Mouse (Mus musculus) megakaryocyte, adult 5-6 weeks (primary cell): ENCODE data around the gene Mcrip2. TPM values are rescaled to one million over a fixed set of nuclear protein-coding genes. Genes with fewer than 3 reads are reported as not detected.

Experiments used
- ATAC-seq: 2 replicates; pipeline ENCODE4 v1.8.0; 2016; ENCODE audit warnings: mild to moderate bottlenecking, inconsistent platforms; ENCODE audit not compliant: poor library complexity, severe bottlenecking
- total RNA-seq, 2 experiments: library from RNA; stranded (forward) in 1 of 2; stranded (reverse) in 1 of 2; fragments of 153-499, 151-499 nt in 1 of 2; fragments of 221-1000, 200-1000 nt in 1 of 2; gene quantifications; 2 replicates each; pipeline versions ENCODE4 v1.2.3 to v1.2.4; 2015 to 2017

The Mcrip2 gene
- total RNA-seq, 2 experiments from 2014 or later: 3.1 to 3.5 TPM

GRCm38 (mm10) chr17:25866172-25866571, 2.4 kb downstream of the Mcrip2 start:
- ATAC-seq: no peak

GRCm38 (mm10) chr17:25865288-25865687, 3.3 kb downstream of the Mcrip2 start:
- no peak for ATAC-seq

DNA sequence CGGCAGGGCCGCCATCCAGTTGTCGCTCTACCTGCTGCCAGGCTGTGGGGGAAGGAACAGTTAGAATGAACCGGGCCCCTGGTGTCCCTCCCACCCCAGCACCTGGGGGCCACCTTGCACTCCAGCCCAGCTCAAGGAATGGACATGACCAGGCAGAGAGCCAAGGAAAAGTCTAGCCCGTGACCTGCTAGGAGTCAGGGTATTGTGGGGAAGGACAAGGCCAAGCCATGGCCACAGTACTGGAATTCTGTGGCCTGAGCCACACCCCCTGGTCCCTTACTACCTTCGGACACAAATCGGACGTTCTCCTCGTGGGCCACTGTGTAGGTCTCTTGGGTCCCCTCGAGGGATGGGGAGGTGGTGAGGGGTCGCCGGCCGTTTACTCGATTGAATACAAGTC, 4.3 kb downstream of the Mcrip2 start:
- no peak for ATAC-seq

DNA sequence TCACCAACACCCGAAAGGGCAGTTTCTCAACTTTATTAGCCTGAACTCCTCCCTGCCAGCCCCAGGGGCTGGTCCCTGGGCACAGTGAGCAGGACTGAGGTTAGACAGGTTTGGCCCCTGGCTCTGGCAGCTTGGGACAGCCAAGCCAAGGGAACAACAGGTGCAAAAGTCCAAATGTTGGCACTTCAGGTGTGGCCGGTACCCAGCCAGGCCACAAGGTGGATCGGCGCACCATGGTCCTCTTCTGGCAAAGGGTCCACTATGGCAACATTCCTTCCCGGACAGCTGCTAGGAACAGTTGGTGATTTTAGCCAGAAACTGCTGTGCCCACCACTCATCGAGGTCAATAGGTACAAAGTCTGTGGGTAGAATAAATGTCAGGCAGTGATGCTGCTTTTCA, 4.9 kb downstream of the Mcrip2 start:
- ATAC-seq: no peak

DNA sequence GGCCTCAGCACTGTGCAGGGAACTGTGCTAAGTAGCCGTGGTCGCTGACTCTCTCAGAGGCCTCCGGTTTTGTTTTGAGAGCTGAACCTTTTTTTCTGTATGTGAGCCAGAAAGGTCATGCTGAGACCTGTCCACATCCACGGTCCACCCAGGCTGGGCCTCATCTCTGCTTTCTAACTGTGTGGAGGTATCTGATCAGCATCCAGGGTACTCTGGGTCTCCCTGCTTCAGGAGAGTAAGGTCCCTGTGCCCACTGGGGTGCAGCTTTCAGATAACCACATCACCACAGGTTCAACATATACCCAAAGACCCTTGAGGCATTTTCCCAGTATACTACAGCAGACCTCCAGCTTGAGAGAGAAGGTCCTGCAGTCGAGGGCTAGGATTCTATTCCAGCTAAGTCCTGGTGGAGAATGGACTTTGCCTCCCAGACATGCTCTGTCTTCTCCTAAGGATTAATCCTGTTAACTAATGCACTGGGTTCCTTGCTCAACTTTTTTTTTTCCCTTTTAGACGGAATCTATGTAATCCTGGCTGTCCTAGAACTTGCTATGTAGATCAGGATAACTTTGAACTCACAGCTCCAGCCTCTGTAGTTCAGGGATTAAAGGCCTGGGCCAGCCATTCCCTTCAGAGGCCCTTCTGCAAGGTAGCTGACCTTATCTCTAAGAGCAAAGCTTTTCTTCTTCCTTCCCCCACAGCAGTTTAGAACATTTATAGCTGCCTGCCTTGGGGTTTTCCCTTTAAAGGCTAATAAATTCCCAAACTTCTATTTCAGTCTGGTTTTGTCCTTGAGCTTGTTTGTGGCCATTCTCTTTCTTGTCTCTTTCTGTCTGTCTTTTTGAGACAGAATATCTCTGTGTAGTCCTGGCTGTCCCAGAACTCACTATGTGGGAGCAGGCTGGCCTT, 6.6 kb downstream of the Mcrip2 start:
- no peak for ATAC-seq

- ATAC-seq: peak; percentile 100
Observed at GRCm38 (mm10) chr17:25860832-25861703, 7.5 kb downstream of the Mcrip2 start, which contains the start of gene Wdr90. Wdr90 (minus strand) TSS chr17:25861501.

DNA sequence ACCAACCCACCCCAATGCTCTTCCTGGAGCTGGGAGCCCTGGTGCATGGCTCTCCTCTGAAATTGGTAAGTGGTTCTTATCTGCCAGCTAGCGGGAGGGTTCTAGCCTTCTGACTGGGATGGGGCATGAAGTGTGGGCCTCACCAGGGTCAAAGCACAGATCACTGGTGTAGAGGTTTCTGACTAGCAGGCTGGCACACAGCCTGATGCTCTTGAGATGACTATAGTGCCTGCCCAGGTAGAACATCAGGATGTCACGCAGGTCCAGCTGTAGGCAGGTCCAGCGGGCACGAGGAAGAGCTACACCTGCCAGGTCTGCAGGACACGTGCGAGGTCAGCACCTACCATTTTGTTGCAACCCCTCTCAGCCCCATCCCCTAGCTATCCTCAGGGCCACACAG, 8.3 kb downstream of the Mcrip2 start:
- no peak for ATAC-seq

- ATAC-seq: peak; percentile 99
Observed at GRCm38 (mm10) chr17:25844396-25844901, 24.1 kb downstream of the Mcrip2 start, which contains the start of gene Rhot2. Rhot2 (minus strand) TSS chr17:25844851.

- peak; percentile 16; the same call in 1 of the 2 replicates for ATAC-seq
Observed at GRCm38 (mm10) chr17:25843636-25844395, 24.7 kb downstream of the Mcrip2 start.

DNA sequence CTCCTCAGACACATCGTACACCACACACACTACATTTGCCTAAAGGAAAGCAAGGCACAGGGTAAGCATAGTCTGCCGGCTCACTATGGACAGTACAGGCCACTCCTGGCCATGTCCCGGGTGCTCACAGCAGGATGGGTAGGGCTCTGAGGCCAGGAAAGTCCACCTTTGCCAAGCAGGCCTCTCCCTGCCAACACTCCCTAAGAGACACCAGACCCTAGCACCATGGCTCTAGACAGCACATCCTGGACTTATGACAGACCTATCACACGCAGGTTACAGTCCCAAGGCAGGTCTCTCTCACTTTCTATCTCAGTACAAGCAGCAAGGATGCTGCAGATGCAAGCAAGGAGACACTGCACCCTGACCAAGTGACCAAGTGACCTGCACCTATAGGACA, 25.4 kb downstream of the Mcrip2 start:
- no peak for ATAC-seq

GRCm38 (mm10) chr17:25842509-25842908, 26.1 kb downstream of the Mcrip2 start:
- no peak for ATAC-seq

DNA sequence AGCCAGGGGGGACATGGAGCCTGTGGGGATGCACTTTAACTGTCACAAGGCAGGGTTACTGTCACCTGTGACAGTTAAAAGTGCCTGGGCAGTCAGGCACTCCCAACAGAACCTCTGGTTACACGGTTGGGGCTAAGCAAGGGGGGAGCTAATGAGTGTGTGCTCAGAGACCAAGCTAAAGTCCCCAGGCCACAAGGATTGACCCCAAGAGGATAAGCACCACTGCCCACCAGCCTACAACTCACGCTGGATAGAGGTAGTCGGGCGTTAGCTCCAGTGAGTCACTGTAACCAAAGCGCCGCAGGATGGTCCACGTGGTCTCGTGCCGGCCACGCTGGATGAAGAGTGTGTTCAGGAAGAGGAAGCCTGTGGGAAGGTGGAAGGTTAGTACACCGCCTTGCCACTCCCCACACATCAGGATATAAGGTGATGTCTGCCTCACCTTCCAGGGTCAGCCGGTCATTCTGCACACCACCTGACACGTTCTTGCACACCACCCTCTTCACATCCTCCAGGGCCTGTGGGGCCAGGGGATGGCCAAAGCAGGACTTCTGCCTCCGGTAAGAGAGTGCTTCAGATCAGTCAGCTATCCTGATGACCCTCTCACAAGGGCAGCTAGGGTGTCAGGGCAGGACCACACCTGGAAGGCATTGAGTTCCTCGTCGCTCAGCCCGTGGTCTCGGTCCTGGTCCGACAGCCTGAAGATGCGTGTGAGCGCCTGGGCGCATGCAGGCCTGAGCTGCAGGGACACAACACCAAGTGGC, 27.3 kb downstream of the Mcrip2 start, which contains the start of gene Gm20683:
Gene Gm20683 (minus strand): TSS at position 647 of the 764 bp plus-strand sequence.
- ATAC-seq: no peak

DNA sequence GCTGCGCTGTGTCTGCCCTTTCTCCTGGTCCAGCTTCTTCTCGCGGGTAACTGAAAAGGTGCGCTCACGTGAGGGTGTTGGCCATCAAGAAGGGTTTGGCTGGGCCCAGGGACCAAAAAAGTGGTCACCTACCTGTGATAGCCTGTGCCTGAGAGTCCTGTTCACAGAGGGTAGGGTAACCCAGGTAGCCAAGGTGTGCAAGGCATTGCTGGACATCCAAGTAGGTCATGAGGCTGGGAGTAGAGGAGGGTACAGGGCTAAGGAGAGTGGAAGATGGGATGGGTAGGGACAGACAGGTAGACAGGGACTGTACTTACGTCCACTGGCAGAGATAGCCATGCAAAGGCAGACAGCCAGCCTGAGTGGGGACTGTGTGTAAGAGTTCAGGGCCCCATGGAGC, 28.0 kb downstream of the Mcrip2 start:
- no peak for ATAC-seq

DNA sequence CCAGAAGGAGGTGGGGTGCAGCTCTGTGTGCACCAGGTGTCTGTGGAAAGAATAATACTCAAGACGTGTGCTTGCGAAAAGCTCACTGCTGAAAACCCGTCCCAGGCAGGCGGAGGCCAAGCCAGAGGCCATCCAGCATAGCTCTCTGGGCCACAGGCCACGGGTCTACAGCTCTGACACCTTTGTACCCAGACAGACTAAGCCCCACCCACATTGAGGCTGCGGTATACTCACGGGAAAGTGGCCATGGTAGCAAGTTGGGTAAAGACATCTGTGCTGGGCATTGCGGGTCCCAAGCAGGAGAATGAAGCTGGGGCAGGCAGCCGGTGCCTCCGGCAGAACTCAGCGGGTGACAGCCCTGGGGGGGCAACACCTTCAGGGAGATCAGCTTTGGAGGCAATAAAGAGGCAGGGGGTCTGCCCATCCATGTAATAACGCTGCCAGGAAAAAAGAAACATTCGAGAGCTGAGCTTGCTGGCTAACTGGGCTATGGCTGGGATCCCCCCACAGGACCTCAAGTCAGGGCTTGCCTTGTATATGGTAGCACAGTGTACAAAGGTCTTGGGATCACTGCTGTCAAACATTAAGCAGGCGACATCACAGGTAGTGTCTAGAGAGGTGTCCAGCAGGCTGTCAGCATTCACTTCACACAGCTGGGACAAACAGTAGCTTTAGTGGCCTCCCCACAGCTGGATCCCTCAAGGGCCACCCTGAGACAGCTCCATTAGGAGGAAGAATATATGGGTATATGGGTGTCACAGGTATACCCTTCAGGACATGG, 28.9 kb downstream of the Mcrip2 start:
- ATAC-seq: no peak

- ATAC-seq: no peak
Observed at GRCm38 (mm10) chr17:25838904-25839303, 29.7 kb downstream of the Mcrip2 start.

- no peak for ATAC-seq
Observed at GRCm38 (mm10) chr17:25837533-25837932, 31.0 kb downstream of the Mcrip2 start.

DNA sequence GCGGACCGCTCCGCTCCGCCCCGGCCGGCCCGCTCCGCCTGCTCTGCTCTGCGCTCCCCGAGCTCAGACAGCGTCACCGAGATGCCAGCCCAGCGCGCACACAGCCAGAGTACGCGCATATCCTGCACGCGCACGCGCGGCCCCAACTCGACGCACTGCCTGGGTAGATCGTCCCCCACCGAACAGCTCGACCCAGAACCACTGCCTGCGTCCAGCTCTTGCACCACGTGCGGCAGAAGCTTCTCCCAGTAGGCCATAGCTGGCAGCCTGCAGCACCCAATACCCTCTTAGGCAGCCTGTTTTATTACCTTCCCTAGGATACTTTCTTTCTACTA, 31.5 kb downstream of the Mcrip2 start, which contains the start of gene Rhbdl1:
Gene Rhbdl1 (minus strand): TSS at position 220 of the 335 bp plus-strand sequence.
- ATAC-seq: no peak

DNA sequence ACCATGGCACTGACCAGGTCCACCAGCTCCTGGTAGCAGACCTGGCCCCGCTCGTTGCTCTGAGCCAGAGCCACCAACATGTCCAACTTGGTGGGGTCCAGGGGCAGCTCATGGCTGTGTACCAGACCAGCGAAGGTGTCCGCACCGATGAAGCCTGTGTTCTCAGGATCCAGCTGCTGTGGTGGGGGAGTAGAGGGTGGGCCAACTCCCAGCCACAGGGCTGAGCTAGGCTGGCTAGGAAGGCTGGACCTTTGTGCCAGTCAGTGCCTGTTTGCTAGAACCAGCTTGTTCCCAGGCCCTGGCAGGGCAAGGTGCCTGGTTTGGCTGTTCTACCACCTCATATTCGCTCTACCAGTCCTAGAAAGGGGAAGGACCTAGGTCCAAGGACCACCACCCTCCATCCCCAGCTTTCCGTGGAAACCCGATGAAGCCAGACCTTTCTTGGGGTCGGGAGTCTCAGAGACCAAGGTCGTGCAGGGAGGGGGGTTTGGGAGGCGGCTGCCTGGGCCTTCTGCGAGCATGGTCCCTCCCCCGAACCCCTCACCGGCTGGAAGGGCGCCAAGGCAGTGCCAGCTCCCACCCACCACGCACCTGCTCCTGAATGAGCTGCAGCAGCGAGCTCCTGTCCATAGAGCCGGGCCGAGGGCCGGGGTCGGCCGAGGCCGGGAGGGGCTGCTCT, 32.0 kb downstream of the Mcrip2 start:
- ATAC-seq: no peak
